Mouse (Mus musculus): ENCODE results near the gene Prickle3. TPM values are rescaled to one million over a fixed set of nuclear protein-coding genes. Genes with fewer than 3 reads are reported as not detected.

Gene Prickle3
- polyA plus RNA-seq, 1 experiment: 21.3 TPM

Other genes starting within 250 kb of the Prickle3 start
- 0.11 and 0.18 TPM in 2 replicates for gene Foxp3, start 83.6 kb upstream of the Prickle3 start, polyA plus RNA-seq (2012; rRNA removed)
- 2.0 and 2.1 TPM in 2 replicates for gene Ppp1r3f, start 83.0 kb upstream of the Prickle3 start, polyA plus RNA-seq (2012; rRNA removed)
- 12.8 and 15.2 TPM in 2 replicates for gene Ccdc22, start 51.7 kb upstream of the Prickle3 start, polyA plus RNA-seq (2012; rRNA removed)
- gene Cacna1f, start 50.2 kb upstream of the Prickle3 start, polyA plus RNA-seq (2012; rRNA removed): 0.05 and 0.08 TPM in 2 replicates
- 4.7 and 13.6 TPM in 2 replicates for gene Syp, start 18.8 kb upstream of the Prickle3 start, polyA plus RNA-seq (2012; rRNA removed)
- gene Plp2, start 14.1 kb downstream of the Prickle3 start, polyA plus RNA-seq (2012; rRNA removed): 425 and 457 TPM in 2 replicates
- 3.6 and 5.5 TPM in 2 replicates for gene Magix, start 24.0 kb downstream of the Prickle3 start, polyA plus RNA-seq (2012; rRNA removed)
- gene Gpkow, start 39.9 kb downstream of the Prickle3 start, polyA plus RNA-seq (2012; rRNA removed): 10.3 and 10.4 TPM in 2 replicates
- 75.7 and 96.4 TPM in 2 replicates for gene Wdr45, start 57.1 kb downstream of the Prickle3 start, polyA plus RNA-seq (2012; rRNA removed)
- 0.32 TPM in 1 of 2 replicates, not detected in the other for gene Gm45208, start 65.0 kb downstream of the Prickle3 start, polyA plus RNA-seq (2012; rRNA removed)
- 20.9 TPM in 2 replicates for gene Praf2, start 71.2 kb downstream of the Prickle3 start, polyA plus RNA-seq (2012; rRNA removed)
- gene Ccdc120, start 93.6 kb downstream of the Prickle3 start, polyA plus RNA-seq (2012; rRNA removed): 16.7 and 23.1 TPM in 2 replicates
- 38.8 and 54.6 TPM in 2 replicates for gene Tfe3, start 105.3 kb downstream of the Prickle3 start, polyA plus RNA-seq (2012; rRNA removed)
- 29.8 and 32.7 TPM in 2 replicates for gene Gripap1, start 132.5 kb downstream of the Prickle3 start, polyA plus RNA-seq (2012; rRNA removed)
- gene Kcnd1, start 165.0 kb downstream of the Prickle3 start, polyA plus RNA-seq (2012; rRNA removed): 9.9 and 10.7 TPM in 2 replicates
- gene Otud5, start 184.1 kb downstream of the Prickle3 start, polyA plus RNA-seq (2012; rRNA removed): 24.3 and 44.1 TPM in 2 replicates
- 18.2 and 21.4 TPM in 2 replicates for gene Pim2, start 221.0 kb downstream of the Prickle3 start, polyA plus RNA-seq (2012; rRNA removed)
- 69.7 and 86.0 TPM in 2 replicates for gene Slc35a2, start 226.8 kb downstream of the Prickle3 start, polyA plus RNA-seq (2012; rRNA removed)
- gene Pqbp1, start 242.0 kb downstream of the Prickle3 start, polyA plus RNA-seq (2012; rRNA removed): 49.8 and 52.7 TPM in 2 replicates
- gene Timm17b, start 242.1 kb downstream of the Prickle3 start, polyA plus RNA-seq (2012; rRNA removed): 32.4 and 38.3 TPM in 2 replicates